Mouse (Mus musculus): ENCODE data around the gene Vasp.

DNA sequence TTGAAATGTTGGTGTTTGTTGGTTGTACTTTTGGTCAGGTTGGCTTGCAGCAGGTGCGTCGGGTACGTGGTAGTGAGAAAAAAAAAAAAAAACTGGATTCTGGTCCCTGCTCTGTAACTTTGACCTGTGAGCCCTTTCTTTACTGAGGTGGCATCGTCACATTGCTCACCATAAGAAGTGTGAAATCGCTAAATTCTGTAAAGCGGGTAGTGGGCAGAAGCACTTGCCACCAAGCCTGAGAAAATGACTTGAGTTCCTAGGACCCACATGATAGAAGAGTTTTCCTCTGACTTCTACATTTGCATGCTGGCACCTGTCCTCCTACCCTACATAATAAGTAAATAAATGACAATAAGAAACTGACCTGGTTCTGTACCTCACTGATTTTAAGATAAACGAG is 49.0 kb upstream of the Vasp start:
- no peak for TF ChIP-seq CTCF (IDR thresholded peaks at IDR 0.05; ENCODE audit: borderline replicate concordance, control insufficient read depth, extremely low read depth, insufficient read depth, low read length, poor library complexity)
- TF ChIP-seq POLR2A (IDR thresholded peaks at IDR 0.05; ENCODE audit: control insufficient read depth, extremely low read depth, insufficient read depth, low read length, poor library complexity), result no peak

All from thymus, adult 2 months (tissue).